Mouse (Mus musculus): ENCODE data around the gene Ywhag. TPM values are rescaled to one million over a fixed set of nuclear protein-coding genes. Genes with fewer than 3 reads are reported as not detected.
A peak's percentile ranks its signal among the peaks of the same experiment; 100 is the strongest.

Ywhag gene
- total RNA-seq, 2 experiments from 2014 or later: 302 to 322 TPM

DNA sequence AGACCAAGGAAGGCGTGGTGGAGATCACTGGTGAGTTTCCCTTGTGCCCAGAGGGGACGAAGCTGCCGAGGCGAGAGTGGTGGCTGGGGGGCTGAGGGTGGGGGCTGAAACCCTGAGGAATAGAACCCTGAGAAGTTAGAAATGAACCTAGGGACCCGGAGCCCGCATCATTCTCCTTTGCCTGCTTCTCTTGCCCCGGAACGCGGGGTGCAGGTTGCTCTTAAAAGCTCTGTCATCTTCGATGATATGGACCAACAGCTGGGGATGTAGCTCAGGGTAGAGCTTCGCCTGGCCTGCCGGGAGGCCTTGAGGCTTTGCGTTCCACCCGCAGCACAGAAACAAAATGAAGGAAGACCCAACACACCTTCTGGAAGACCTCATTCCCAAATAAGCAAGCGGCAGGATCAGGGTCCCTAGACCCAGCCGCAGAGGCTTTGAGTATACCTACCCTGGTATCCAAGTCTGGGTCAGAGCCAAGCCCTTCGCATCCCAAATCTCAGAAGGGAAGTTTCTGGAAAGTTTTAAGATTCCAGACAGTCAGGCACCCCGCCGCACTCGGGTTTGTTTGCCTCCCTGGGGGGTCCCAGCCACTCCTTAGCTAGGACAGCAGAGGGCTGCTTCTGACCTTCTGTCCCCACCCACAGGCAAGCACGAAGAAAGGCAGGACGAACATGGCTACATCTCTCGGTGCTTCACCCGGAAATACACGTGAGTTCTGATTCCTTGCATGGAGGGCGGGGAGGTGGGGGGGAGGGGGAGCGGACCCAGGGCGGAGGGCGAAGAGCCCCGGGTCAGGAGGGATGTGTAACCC, 45.8 kb downstream of the Ywhag start:
- no peak for DNase-seq

DNA sequence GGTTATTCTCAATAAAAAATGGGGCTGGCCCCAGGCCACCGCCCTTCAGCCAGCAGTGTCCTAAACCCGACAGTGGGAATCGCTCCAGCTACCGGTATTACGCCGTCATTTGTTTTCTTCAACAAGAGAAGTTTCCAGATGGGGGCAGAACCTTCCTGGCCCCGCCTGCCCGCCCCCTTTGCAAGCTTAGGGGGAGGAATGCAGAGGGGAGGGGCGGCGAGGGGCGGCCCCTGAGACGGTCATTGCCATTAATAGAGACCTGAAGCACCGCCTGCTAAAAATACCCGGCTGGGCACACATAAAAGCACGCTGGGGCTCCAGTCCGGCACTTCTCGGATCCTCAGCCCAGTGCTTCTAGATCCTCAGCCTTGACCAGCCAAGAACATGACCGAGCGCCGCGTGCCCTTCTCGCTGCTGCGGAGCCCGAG, 46.7 kb downstream of the Ywhag start, which contains the start of gene Hspb1:
Hspb1 (plus strand) TSS at position 245 of the 428 bp plus-strand sequence.
- DNase-seq: peak; percentile 73

DNA sequence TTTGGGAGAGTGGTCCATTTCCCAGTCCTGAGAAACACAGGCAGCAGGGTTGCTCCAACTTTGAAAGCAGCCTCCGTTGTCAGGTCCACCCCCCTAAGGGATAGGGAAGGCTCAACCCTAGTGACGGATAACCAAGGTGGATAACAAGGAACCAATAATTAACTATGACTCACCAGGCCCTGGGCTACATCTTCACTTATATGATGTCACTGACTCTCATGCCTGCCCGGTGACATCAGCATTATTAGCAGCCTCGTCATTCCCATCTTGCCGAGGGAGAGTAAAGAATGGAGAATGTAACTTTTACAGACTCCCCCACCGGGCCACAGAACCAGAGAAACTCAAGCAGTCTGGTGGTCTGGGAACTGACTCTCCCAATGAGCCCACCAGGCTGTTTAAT, 49.8 kb downstream of the Ywhag start:
- DNase-seq: no peak

DNA sequence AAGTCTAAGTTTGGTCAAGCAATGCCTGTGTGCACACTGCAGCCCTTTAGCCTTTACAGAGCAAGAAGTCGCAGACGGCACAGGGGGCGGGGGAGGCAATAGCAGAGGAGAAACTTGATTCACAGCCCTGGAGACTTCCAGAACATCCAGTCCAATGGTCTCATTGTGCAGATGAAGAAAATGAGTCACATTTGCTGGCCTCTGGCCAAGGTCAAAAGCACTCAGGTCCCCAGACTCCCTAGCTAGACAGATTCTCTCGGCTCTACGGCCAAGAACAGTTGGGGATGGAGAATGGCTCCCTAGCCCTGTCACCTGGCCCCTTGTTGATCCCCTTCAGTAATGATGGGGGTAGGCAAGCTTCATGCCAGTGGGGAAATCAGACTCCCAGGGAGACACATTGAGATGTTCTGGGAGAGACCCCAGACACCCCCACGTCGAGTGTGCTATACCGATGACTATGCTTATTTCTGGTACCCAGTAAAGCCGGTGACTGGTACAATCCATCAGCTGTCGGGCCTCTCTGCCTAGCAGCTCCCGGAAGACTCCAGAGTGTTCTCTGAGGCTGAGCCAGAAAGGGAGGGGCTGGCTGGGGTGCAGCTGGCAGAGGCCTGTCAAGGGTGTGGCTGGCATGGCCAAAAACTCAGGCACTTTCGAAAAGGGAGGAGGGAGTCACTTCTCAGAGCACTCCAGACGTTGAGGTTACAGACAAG, 54.8 kb downstream of the Ywhag start:
- DNase-seq: peak; percentile 78

DNA sequence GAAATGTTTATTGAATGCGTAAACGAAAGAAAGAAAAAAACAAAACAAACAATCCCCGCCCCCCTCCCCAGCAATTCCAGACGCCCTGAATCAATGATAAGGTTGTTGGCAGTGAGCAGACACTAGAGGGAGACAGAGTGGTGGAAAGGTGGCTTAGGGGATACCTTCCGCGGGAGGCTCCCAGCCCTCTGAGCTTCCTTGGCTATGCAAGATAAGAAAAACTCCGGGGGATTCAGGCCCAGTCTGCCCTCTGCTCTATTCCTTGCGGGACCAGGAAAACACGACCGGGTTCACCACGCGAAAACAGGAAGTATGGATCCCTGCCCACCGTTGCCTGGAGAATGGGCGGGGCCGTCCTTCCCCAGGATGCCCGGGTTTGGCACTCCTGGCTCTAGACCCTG, 56.6 kb downstream of the Ywhag start:
- DNase-seq: peak; percentile 35

DNA sequence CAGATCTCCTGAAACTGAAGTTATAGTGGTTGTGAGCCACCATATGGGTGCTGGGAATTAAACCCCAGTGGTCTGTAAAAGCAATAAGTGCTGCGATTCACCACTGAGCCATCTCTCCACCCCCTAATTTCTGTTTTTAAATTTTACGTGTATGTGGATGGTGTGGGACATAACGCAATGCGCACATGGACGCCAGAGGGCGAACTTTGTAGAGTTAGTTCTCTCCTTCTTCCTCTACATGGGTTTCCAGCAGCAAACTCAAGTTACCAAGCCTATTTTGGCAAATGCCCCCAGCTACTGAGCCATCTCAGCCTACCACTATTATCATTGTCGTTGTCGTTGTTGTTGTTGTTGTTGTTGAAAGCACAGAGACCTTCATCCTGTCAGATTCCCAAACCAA, 57.2 kb downstream of the Ywhag start:
- DNase-seq: peak; percentile 63

DNA sequence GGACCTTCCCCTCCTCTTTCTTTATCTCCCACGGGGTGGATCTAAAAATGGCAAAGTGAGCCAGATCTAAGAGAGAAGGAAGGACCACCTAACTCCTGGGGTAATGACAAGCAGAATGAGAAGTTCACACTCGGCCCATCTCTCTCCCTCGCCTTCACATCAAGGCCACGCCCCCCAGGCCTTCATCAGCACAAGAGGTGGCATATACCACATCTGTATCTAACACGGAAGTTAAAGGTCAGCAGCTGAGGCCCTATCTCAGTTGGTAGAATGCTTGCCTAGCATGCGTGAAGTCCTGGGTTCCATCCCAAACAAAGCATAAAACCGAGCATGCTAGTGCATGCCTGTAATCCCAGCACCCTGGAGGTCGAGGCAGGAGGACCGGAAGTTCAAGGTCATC, 60.7 kb downstream of the Ywhag start:
- DNase-seq: no peak

DNA sequence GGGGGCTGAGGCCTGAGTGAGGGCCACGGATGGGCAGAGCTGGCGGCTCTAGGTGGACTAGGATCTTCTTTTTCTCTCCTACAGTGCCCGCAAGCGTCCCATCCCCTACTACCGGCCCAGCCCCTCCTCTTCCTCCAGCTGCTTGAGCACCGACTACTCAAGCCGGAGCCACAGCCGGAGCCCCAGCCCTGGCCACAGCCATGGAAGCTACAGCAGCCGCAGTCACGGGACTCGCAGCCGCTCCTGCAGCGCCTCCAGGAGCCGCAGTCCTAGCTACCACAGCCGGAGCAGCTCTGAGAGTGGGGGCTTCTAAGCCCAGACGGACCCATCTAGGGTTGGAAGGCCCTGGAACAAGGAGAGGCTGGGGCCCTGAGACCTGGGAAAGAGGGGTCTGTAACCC, 61.4 kb downstream of the Ywhag start:
- DNase-seq: no peak

DNA sequence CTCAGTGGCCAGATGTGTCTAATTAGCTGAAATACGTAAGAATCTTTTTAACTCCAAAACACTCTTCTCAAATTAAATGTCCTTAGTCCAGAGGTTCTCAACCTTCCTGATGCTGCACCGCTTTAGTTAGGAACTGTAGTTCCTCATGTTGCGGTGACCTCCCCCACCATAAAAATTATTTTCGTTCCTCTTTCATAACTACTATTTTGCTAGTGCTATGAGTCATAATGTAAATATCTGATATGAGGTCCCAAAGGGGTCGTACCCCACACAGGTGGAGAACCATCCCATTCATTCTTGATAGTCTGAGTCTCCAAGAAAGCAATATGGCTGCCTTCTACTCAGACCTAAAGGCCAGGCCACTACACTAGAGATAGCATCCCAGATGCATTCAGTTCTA, 63.9 kb downstream of the Ywhag start:
- no peak for DNase-seq

DNA sequence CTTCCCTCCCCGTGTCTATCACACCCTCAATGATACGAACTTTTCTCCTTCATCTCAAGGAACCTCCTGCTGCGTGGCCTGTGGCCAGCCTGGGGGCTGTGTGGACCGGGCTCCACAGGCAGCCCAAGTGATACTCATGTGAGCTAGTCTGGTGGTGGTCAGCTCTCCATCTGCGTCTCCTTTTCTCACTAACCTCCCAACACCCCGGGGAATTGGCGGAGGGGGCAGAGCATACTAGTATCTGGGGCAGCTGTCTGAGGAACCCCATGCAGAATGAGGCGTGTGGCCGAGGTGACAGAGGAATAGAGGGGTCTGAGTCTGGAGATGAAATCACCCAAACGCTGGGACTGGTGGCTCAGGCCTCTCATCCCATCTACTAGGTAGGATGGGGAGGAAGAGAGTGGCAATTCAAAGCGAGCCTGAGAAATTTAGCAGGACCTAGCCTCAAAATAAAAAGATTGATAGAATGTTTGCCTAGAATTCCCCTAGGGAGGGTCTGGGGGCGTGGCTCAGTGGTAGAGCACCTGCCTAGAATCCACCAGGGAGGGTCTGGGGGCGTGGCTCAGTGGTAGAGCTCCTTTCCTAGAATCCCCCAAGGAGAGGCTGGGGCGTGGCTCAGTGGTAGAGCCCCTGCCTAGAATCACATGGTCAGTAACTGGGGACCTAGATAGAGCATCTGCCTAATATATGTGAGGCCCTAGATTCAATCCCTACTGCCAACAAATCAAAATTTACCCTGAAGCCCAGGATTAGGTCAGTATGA, 64.6 kb downstream of the Ywhag start:
- no peak for DNase-seq

DNA sequence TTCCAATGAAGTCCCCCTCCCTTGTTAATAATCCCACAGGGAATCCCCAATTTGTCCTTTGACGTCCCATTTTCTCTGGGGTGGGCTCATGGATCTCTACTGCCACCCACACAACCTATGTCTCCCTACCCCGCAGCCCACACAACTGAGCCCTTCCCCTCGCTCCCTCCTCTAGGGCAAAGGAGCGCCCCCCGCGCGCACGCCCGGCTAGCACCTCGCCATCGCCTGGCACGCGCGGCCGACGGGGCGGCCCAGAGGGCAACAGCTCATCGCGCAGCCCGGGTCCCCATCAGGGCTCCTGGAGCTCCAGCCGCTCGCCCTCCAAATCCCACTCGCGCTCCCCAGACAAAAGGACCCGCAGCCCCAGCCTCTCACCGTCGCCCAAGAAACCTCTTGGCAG, 65.8 kb downstream of the Ywhag start:
- DNase-seq: no peak

DNA sequence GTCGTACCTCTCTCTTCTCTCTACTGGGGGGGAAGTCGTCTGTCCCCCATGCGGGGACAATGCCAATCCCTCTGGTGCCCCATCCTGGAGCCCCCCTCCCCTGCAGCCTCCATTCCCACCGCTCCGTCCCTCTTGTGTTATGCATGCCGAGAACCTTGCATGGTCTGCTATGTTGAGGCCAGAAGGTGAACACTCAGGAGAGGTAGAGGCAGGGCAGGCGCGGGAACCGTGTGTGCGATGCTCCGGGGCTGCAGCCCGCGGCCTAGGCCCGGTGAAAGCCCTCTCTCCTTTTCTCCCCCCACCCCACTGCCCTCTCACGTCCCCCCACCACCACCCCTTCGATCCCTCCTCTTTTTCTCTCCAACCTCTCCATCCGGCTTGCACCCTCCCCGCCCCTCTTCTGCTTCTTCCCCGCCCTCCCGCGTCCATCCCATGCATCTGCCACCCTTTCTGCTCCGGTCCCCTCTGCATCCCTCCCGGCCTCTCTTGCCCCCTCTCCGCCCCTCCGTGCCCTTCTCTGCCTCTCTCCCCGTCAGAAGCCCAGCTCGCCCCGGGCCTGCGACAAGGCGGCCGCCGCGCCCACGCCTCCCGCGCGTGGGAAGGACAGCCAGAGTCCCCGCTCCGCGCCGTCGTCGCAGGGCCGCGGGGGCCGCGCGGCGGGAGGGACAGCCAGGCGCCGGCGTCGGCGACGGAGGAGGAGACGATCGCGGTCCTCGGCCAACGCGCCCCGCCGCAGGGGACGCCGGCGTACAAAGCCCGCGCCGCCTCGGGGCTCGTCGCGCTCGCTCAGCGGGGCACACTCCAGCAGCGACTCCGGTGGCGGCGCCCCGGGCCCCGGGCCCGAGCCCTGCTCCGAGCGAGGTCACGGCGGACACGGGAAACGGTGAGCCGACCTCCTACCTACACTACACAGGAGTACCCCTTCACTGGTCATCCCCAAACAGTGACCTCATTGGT, 66.5 kb downstream of the Ywhag start:
- no peak for DNase-seq

DNA sequence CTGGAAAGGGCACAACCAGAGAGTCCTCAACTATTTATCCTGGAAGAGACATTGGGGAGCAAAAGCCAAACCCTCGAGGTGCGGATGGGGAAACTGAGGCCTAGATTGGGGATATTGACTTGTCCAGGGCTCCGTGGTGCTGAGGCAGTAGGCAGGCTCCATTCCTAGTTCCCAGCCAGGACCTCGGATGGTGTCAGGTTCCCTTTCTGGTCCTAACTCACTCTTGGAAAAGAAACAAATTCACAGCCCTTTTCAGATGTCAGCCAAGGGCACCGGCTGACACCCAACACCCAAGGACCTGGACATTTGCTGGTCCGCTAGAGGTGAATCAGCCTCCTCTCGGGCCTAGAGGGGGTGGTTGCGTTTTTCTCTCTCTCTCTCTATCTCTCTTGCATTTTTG, 67.8 kb downstream of the Ywhag start:
- no peak for DNase-seq

Other genes with a start within 250 kb of the Ywhag start
- gene Tmem120a, start 190.2 kb downstream of the Ywhag start, total RNA-seq (2021): 1 to 10 TPM; 6.1 to 7.5 TPM
- gene Styxl1, start 156.2 kb downstream of the Ywhag start, total RNA-seq (2021): not detected
- gene Mdh2, start 156.1 kb downstream of the Ywhag start, total RNA-seq (2021): 100 to 1,000 TPM; 812 to 961 TPM
- gene Srrm3, start 127.7 kb downstream of the Ywhag start, total RNA-seq (2021): under 1 TPM; 0.09 to 0.11 TPM
- gene Hspb1, start 46.7 kb downstream of the Ywhag start, total RNA-seq (2021): 100 to 1,000 TPM; 357 to 451 TPM
- gene Ssc4d, start 39.9 kb upstream of the Ywhag start, total RNA-seq (2021): 1 to 10 TPM in 1 of 2 experiments, under 1 TPM in 1; 0.78 to 1.1 TPM
- gene Zp3, start 45.5 kb upstream of the Ywhag start, total RNA-seq (2021): not detected
- 1 to 10 TPM; 7.7 to 9.2 TPM for gene Dtx2, start 60.2 kb upstream of the Ywhag start, total RNA-seq (2021)
- under 1 TPM in 1 of 2 experiments, not detected in 1; 0.14 TPM for gene Upk3b, start 103.9 kb upstream of the Ywhag start, total RNA-seq (2021)
- gene Upk3bl, start 119.9 kb upstream of the Ywhag start, total RNA-seq (2021): not detected
- 10 to 100 TPM; 12.9 to 20.5 TPM for gene Rasa4, start 149.3 kb upstream of the Ywhag start, total RNA-seq (2021)
- 10 to 100 TPM; 71.2 to 75.6 TPM for gene Polr2j, start 182.0 kb upstream of the Ywhag start, total RNA-seq (2021)
- 1 to 10 TPM; 4.9 to 7.4 TPM for gene Lrwd1, start 201.5 kb upstream of the Ywhag start, total RNA-seq (2021)
- 1 to 10 TPM; 5.0 to 6.2 TPM for gene Alkbh4, start 201.5 kb upstream of the Ywhag start, total RNA-seq (2021)
- 1 to 10 TPM; 4.9 to 7.8 TPM for gene Orai2, start 236.1 kb upstream of the Ywhag start, total RNA-seq (2021)